Mouse (Mus musculus): ENCODE results near the gene Manbal. TPM values are rescaled to one million over a fixed set of nuclear protein-coding genes. Genes with fewer than 3 reads are reported as not detected.

The Manbal gene
- polyA plus RNA-seq, 1 experiment from 2014 or later, result 54.0 TPM

- Histone ChIP-seq H3K4me2 (ENCODE audit: low read depth, low read length) (peak overlapping the region; percentile 92), H3K9me3 (replicated peaks; ENCODE audit: control insufficient read depth, low read length) (no peaks in the 10 kb centered on the region), H3K27me3 (ENCODE audit: control insufficient read depth, insufficient read depth, low read length) (no peaks in the 10 kb centered on the region), H3K27ac (ENCODE audit: low read length) (peak overlapping the region; percentile 68), H3K4me3 (ENCODE audit: low read length) (peak overlapping the region; percentile 82), H3K9ac (ENCODE audit: low read length) (peak overlapping the region; percentile 93), H3K36me3 (ENCODE audit: control insufficient read depth, insufficient read depth) (no peaks in the 10 kb centered on the region), H3K4me1 (ENCODE audit: control insufficient read depth, insufficient read depth, low read length) (peaks cover 7% of the 10 kb centered on the region; the same call in 1 of the 2 replicates)
- ATAC-seq (replicated peaks; ENCODE audit: extremely low read depth, insufficient read depth, low FRiP score), result peak; percentile 42
- 2% methylated on average over 45 of the region's 98 CpGs for WGBS
Measured at GRCm38 (mm10) chr2:157424126-157424903, 56.9 kb downstream of the Manbal start.

GRCm38 (mm10) chr2:157424904-157425642, 57.7 kb downstream of the Manbal start:
- Histone ChIP-seq H3K27ac (ENCODE audit: low read length) (peak overlapping the region; percentile 68; the same call in 1 of the 2 replicates), H3K4me1 (ENCODE audit: control insufficient read depth, insufficient read depth, low read length) (peaks cover 7% of the 10 kb centered on the region; the same call in 1 of the 2 replicates), H3K36me3 (ENCODE audit: control insufficient read depth, insufficient read depth) (no peaks in the 10 kb centered on the region), H3K27me3 (ENCODE audit: control insufficient read depth, insufficient read depth, low read length) (no peaks in the 10 kb centered on the region), H3K9me3 (replicated peaks; ENCODE audit: control insufficient read depth, low read length) (no peaks in the 10 kb centered on the region), H3K4me2 (ENCODE audit: low read depth, low read length) (peak overlapping the region; percentile 92), H3K9ac (ENCODE audit: low read length) (peak overlapping the region; percentile 93), H3K4me3 (ENCODE audit: low read length) (peak overlapping the region; percentile 82)
- WGBS, result 66% methylated on average over 16 of the region's 16 CpGs
- no peak for ATAC-seq (replicated peaks; ENCODE audit: extremely low read depth, insufficient read depth, low FRiP score)

- WGBS, result 77% methylated on average over 6 of the region's 6 CpGs
- H3K4me2 ChIP-seq (ENCODE audit: low read depth, low read length), result no peak overlapping the region
- no peak overlapping the region for H3K4me3 ChIP-seq (ENCODE audit: low read length)
- peaks cover 7% of the 10 kb centered on the region; the same call in 1 of the 2 replicates for H3K4me1 ChIP-seq (ENCODE audit: control insufficient read depth, insufficient read depth, low read length)
- H3K36me3 ChIP-seq (ENCODE audit: control insufficient read depth, insufficient read depth), result no peaks in the 10 kb centered on the region
- ATAC-seq (replicated peaks; ENCODE audit: extremely low read depth, insufficient read depth, low FRiP score), result no peak
- no peak overlapping the region for H3K9ac ChIP-seq (ENCODE audit: low read length)
- no peaks in the 10 kb centered on the region for H3K27me3 ChIP-seq (ENCODE audit: control insufficient read depth, insufficient read depth, low read length)
- H3K9me3 ChIP-seq (replicated peaks; ENCODE audit: control insufficient read depth, low read length), result no peaks in the 10 kb centered on the region
- no peak overlapping the region for H3K27ac ChIP-seq (ENCODE audit: low read length)
Measured at GRCm38 (mm10) chr2:157425643-157425988, 58.2 kb downstream of the Manbal start.

GRCm38 (mm10) chr2:157426171-157426570, 58.8 kb downstream of the Manbal start:
- Histone ChIP-seq H3K36me3 (ENCODE audit: control insufficient read depth, insufficient read depth) (no peaks in the 10 kb centered on the region), H3K9me3 (replicated peaks; ENCODE audit: control insufficient read depth, low read length) (no peaks in the 10 kb centered on the region), H3K4me3 (ENCODE audit: low read length) (no peak overlapping the region), H3K9ac (ENCODE audit: low read length) (no peak overlapping the region), H3K27ac (ENCODE audit: low read length) (no peak overlapping the region), H3K4me2 (ENCODE audit: low read depth, low read length) (no peak overlapping the region), H3K27me3 (ENCODE audit: control insufficient read depth, insufficient read depth, low read length) (no peaks in the 10 kb centered on the region), H3K4me1 (ENCODE audit: control insufficient read depth, insufficient read depth, low read length) (peaks cover 8% of the 10 kb centered on the region)
- ATAC-seq (replicated peaks; ENCODE audit: extremely low read depth, insufficient read depth, low FRiP score), result no peak
- WGBS, result 64% methylated on average over 6 of the region's 6 CpGs

- H3K27ac ChIP-seq (ENCODE audit: low read length), result no peak overlapping the region
- H3K9ac ChIP-seq (ENCODE audit: low read length), result no peak overlapping the region
- no peaks in the 10 kb centered on the region for H3K36me3 ChIP-seq (ENCODE audit: control insufficient read depth, insufficient read depth)
- H3K9me3 ChIP-seq (replicated peaks; ENCODE audit: control insufficient read depth, low read length), result no peaks in the 10 kb centered on the region
- peaks cover 18% of the 10 kb centered on the region for H3K4me1 ChIP-seq (ENCODE audit: control insufficient read depth, insufficient read depth, low read length)
- 87% methylated on average over 5 of the region's 5 CpGs for WGBS
- H3K4me3 ChIP-seq (ENCODE audit: low read length), result no peak overlapping the region
- no peak for ATAC-seq (replicated peaks; ENCODE audit: extremely low read depth, insufficient read depth, low FRiP score)
- no peak overlapping the region for H3K4me2 ChIP-seq (ENCODE audit: low read depth, low read length)
- no peaks in the 10 kb centered on the region for H3K27me3 ChIP-seq (ENCODE audit: control insufficient read depth, insufficient read depth, low read length)
Measured at GRCm38 (mm10) chr2:157427164-157427563, 59.8 kb downstream of the Manbal start.

- 76% methylated on average over 13 of the region's 13 CpGs for WGBS
- Histone ChIP-seq H3K27ac (ENCODE audit: low read length) (no peak overlapping the region), H3K9me3 (replicated peaks; ENCODE audit: control insufficient read depth, low read length) (no peaks in the 10 kb centered on the region), H3K4me3 (ENCODE audit: low read length) (no peak overlapping the region), H3K27me3 (ENCODE audit: control insufficient read depth, insufficient read depth, low read length) (no peaks in the 10 kb centered on the region), H3K4me2 (ENCODE audit: low read depth, low read length) (no peak overlapping the region), H3K9ac (ENCODE audit: low read length) (no peak overlapping the region), H3K36me3 (ENCODE audit: control insufficient read depth, insufficient read depth) (no peaks in the 10 kb centered on the region), H3K4me1 (ENCODE audit: control insufficient read depth, insufficient read depth, low read length) (peaks cover 23% of the 10 kb centered on the region)
- ATAC-seq (replicated peaks; ENCODE audit: extremely low read depth, insufficient read depth, low FRiP score), result no peak
Measured at GRCm38 (mm10) chr2:157428351-157429139, 61.2 kb downstream of the Manbal start.

GRCm38 (mm10) chr2:157429735-157430134, 62.3 kb downstream of the Manbal start:
- 79% methylated on average over 7 of the region's 7 CpGs for WGBS
- H3K9ac ChIP-seq (ENCODE audit: low read length), result no peak overlapping the region
- H3K4me1 ChIP-seq (ENCODE audit: control insufficient read depth, insufficient read depth, low read length), result peaks cover 28% of the 10 kb centered on the region
- no peak overlapping the region for H3K4me3 ChIP-seq (ENCODE audit: low read length)
- no peaks in the 10 kb centered on the region for H3K27me3 ChIP-seq (ENCODE audit: control insufficient read depth, insufficient read depth, low read length)
- no peak for ATAC-seq (replicated peaks; ENCODE audit: extremely low read depth, insufficient read depth, low FRiP score)
- no peak overlapping the region for H3K4me2 ChIP-seq (ENCODE audit: low read depth, low read length)
- no peaks in the 10 kb centered on the region for H3K36me3 ChIP-seq (ENCODE audit: control insufficient read depth, insufficient read depth)
- H3K9me3 ChIP-seq (replicated peaks; ENCODE audit: control insufficient read depth, low read length), result no peaks in the 10 kb centered on the region
- H3K27ac ChIP-seq (ENCODE audit: low read length), result no peak overlapping the region

- H3K4me2 ChIP-seq (ENCODE audit: low read depth, low read length), result no peak overlapping the region
- no peak overlapping the region for H3K4me3 ChIP-seq (ENCODE audit: low read length)
- H3K9ac ChIP-seq (ENCODE audit: low read length), result no peak overlapping the region
- no peak overlapping the region for H3K27ac ChIP-seq (ENCODE audit: low read length)
- ATAC-seq (replicated peaks; ENCODE audit: extremely low read depth, insufficient read depth, low FRiP score), result no peak
- no peaks in the 10 kb centered on the region for H3K9me3 ChIP-seq (replicated peaks; ENCODE audit: control insufficient read depth, low read length)
- 65% methylated on average over 4 of the region's 4 CpGs for WGBS
- H3K4me1 ChIP-seq (ENCODE audit: control insufficient read depth, insufficient read depth, low read length), result peaks cover 33% of the 10 kb centered on the region
- H3K27me3 ChIP-seq (ENCODE audit: control insufficient read depth, insufficient read depth, low read length), result no peaks in the 10 kb centered on the region
- H3K36me3 ChIP-seq (ENCODE audit: control insufficient read depth, insufficient read depth), result no peaks in the 10 kb centered on the region
Measured at GRCm38 (mm10) chr2:157430667-157431429, 63.5 kb downstream of the Manbal start.
